Mouse (Mus musculus) embryonic facial prominence, embryonic 12.5 days (tissue): ENCODE measurements around the gene Clstn2. TPM values are rescaled to one million over a fixed set of nuclear protein-coding genes. Genes with fewer than 3 reads are reported as not detected.

Experiments
- ATAC-seq: fragments of 200-750 bp; cut with Nextera tagmentation; 2 replicates; pipeline ENCODE4 v1.8.0; 2017; ENCODE audit not compliant: insufficient number of reproducible peaks, insufficient read depth, low FRiP score, low TSS enrichment
- H3K27ac ChIP-seq: fragments of 300-500 bp; sonication (generic); 2 replicates; pipeline ENCODE4 v1.5.1; 2016; ENCODE audit warnings: mild to moderate bottlenecking
- H3K27me3 ChIP-seq: fragments of 300-500 bp; sonication (generic); 2 replicates; pipeline ENCODE4 v1.6.1; 2016; ENCODE audit warnings: mild to moderate bottlenecking, moderate library complexity
- H3K36me3 ChIP-seq: fragments of 300-500 bp; sonication (generic); 2 replicates; pipeline ENCODE4 v1.6.1; 2016; ENCODE audit warnings: mild to moderate bottlenecking
- H3K4me1 ChIP-seq: fragments of 300-500 bp; sonication (generic); 2 replicates; pipeline ENCODE4 v1.6.1; 2016
- H3K4me2 ChIP-seq: fragments of 300-500 bp; sonication (generic); replicated peaks from 2 replicates; pipeline ENCODE4 v1.6.1; 2016; ENCODE audit warnings: mild to moderate bottlenecking, moderate library complexity
- H3K4me3 ChIP-seq: fragments of 300-500 bp; sonication (generic); 2 replicates; pipeline ENCODE4 v1.5.1; 2016; ENCODE audit warnings: mild to moderate bottlenecking
- H3K9ac ChIP-seq: fragments of 300-500 bp; sonication (generic); 2 replicates; pipeline ENCODE4 v1.6.1; 2016; ENCODE audit warnings: mild to moderate bottlenecking, moderate library complexity
- H3K9me3 ChIP-seq: fragments of 300-500 bp; sonication (generic); 2 replicates; pipeline ENCODE4 v1.6.1; 2016; ENCODE audit warnings: mild to moderate bottlenecking, moderate library complexity
- WGBS: fragments of 180-500 bp; shearing (Covaris S2); methylation state at CpG from one replicate; pipeline ENCODE4 v1.1.7; 2016; 5-methylcytosine and 5-hydroxymethylcytosine counted together
- polyA plus RNA-seq: library from polyadenylated mRNA; unstranded; fragments of >200 nt; fragmentation: Nextera tagmentation; extraction: Ambion mirVana; gene quantifications from 2 replicates; pipeline ENCODE4 v1.2.1, GENCODE M21; 2016

Clstn2 gene
- polyA plus RNA-seq, 1 experiment from 2014 or later, result 3.5 TPM

GRCm38 (mm10) chr9:97817116-97817515, 215.9 kb downstream of the Clstn2 start:
- ATAC-seq, result no peak
- no peak overlapping the region for H3K4me3 ChIP-seq
- WGBS, result 69% methylated on average over 4 of the region's 4 CpGs
- H3K4me1 ChIP-seq, result no peaks in the 10 kb centered on the region
- no peaks in the 10 kb centered on the region for H3K36me3 ChIP-seq
- no peak overlapping the region for H3K4me2 ChIP-seq
- H3K9me3 ChIP-seq, result no peaks in the 10 kb centered on the region
- H3K27me3 ChIP-seq, result no peaks in the 10 kb centered on the region
- H3K9ac ChIP-seq, result no peak overlapping the region
- no peak overlapping the region for H3K27ac ChIP-seq

- H3K4me2 ChIP-seq, result no peak overlapping the region
- no peak overlapping the region for H3K4me3 ChIP-seq
- no peak for ATAC-seq
- H3K36me3 ChIP-seq, result no peaks in the 10 kb centered on the region
- no peaks in the 10 kb centered on the region for H3K9me3 ChIP-seq
- H3K27ac ChIP-seq, result no peak overlapping the region
- no peak overlapping the region for H3K9ac ChIP-seq
- WGBS, result 79% methylated on average over 3 of the region's 3 CpGs
- H3K27me3 ChIP-seq, result no peaks in the 10 kb centered on the region
- no peaks in the 10 kb centered on the region for H3K4me1 ChIP-seq
Observed at GRCm38 (mm10) chr9:97816143-97816805, 216.7 kb downstream of the Clstn2 start.

- Histone ChIP-seq H3K36me3 (no peaks in the 10 kb centered on the region), H3K27me3 (no peaks in the 10 kb centered on the region), H3K9me3 (no peaks in the 10 kb centered on the region), H3K4me1 (no peaks in the 10 kb centered on the region), H3K4me3 (no peak overlapping the region), H3K4me2 (no peak overlapping the region), H3K27ac (no peak overlapping the region), H3K9ac (no peak overlapping the region)
- WGBS, result 74% methylated on average over 3 of the region's 3 CpGs
- ATAC-seq, result no peak
Observed at GRCm38 (mm10) chr9:97813157-97813556, 219.8 kb downstream of the Clstn2 start.

GRCm38 (mm10) chr9:97807031-97807430, 225.9 kb downstream of the Clstn2 start:
- WGBS, result 82% methylated on average over 5 of the region's 5 CpGs
- Histone ChIP-seq H3K9ac (no peak overlapping the region), H3K4me3 (no peak overlapping the region), H3K27me3 (no peaks in the 10 kb centered on the region), H3K36me3 (no peaks in the 10 kb centered on the region), H3K9me3 (no peaks in the 10 kb centered on the region), H3K27ac (no peak overlapping the region), H3K4me2 (no peak overlapping the region), H3K4me1 (no peaks in the 10 kb centered on the region)
- ATAC-seq, result no peak

GRCm38 (mm10) chr9:97793661-97794060, 239.3 kb downstream of the Clstn2 start:
- no peak for ATAC-seq
- WGBS, result 70% methylated on average over 8 of the region's 8 CpGs
- H3K9me3 ChIP-seq, result no peaks in the 10 kb centered on the region

GRCm38 (mm10) chr9:97788151-97788670, 244.8 kb downstream of the Clstn2 start:
- Histone ChIP-seq H3K9ac (no peak overlapping the region), H3K4me1 (0 out of 2 replicates have a peak, but pooled peaks cover 6% of the 10 kb centered on the region), H3K4me3 (no peak overlapping the region), H3K36me3 (no peaks in the 10 kb centered on the region), H3K27ac (no peak overlapping the region), H3K4me2 (no peak overlapping the region), H3K9me3 (no peaks in the 10 kb centered on the region), H3K27me3 (no peaks in the 10 kb centered on the region)
- no peak for ATAC-seq
- WGBS, result 77% methylated on average over 5 of the region's 5 CpGs

More at GRCm38 (mm10) chr9:97793661-97794060, 239.3 kb downstream of the Clstn2 start:
- Histone ChIP-seq H3K27ac (no peak overlapping the region), H3K9ac (no peak overlapping the region), H3K4me3 (no peak overlapping the region), H3K27me3 (no peaks in the 10 kb centered on the region), H3K4me2 (no peak overlapping the region), H3K4me1 (0 out of 2 replicates have a peak, but pooled peaks cover 6% of the 10 kb centered on the region), H3K36me3 (no peaks in the 10 kb centered on the region)

GRCm38 (mm10) chr9:97780032-97780616, 252.9 kb downstream of the Clstn2 start:
- Histone ChIP-seq H3K36me3 (no peaks in the 10 kb centered on the region), H3K27me3 (no peaks in the 10 kb centered on the region), H3K9ac (no peak overlapping the region), H3K4me1 (no peaks in the 10 kb centered on the region), H3K27ac (no peak overlapping the region), H3K4me2 (no peak overlapping the region), H3K9me3 (no peaks in the 10 kb centered on the region), H3K4me3 (no peak overlapping the region)
- 78% methylated on average over 5 of the region's 5 CpGs for WGBS
- ATAC-seq, result no peak

- no peak overlapping the region for H3K4me2 ChIP-seq
- no peak for ATAC-seq
- no peaks in the 10 kb centered on the region for H3K4me1 ChIP-seq
Observed at GRCm38 (mm10) chr9:97775770-97776169, 257.2 kb downstream of the Clstn2 start.

GRCm38 (mm10) chr9:97774991-97775390, 258.0 kb downstream of the Clstn2 start:
- no peaks in the 10 kb centered on the region for H3K4me1 ChIP-seq
- no peak overlapping the region for H3K4me3 ChIP-seq
- H3K27me3 ChIP-seq, result no peaks in the 10 kb centered on the region
- 88% methylated on average over 1 of the region's 1 CpGs for WGBS
- H3K9ac ChIP-seq, result no peak overlapping the region
- H3K4me2 ChIP-seq, result no peak overlapping the region
- no peaks in the 10 kb centered on the region for H3K9me3 ChIP-seq
- no peak overlapping the region for H3K27ac ChIP-seq
- no peaks in the 10 kb centered on the region for H3K36me3 ChIP-seq
- no peak for ATAC-seq

More at GRCm38 (mm10) chr9:97775770-97776169, 257.2 kb downstream of the Clstn2 start:
- Histone ChIP-seq H3K4me3 (no peak overlapping the region), H3K36me3 (no peaks in the 10 kb centered on the region), H3K27ac (no peak overlapping the region), H3K9me3 (no peaks in the 10 kb centered on the region), H3K9ac (no peak overlapping the region), H3K27me3 (no peaks in the 10 kb centered on the region)
- WGBS, result 79% methylated on average over 1 of the region's 1 CpGs

GRCm38 (mm10) chr9:97773911-97774310, 259.1 kb downstream of the Clstn2 start:
- H3K9ac ChIP-seq, result no peak overlapping the region
- 88% methylated on average over 3 of the region's 3 CpGs for WGBS

GRCm38 (mm10) chr9:97772431-97772830, 260.6 kb downstream of the Clstn2 start:
- H3K27me3 ChIP-seq, result 0 out of 2 replicates have a peak, but pooled peaks cover 5% of the 10 kb centered on the region
- H3K4me3 ChIP-seq, result no peak overlapping the region
- no peak overlapping the region for H3K9ac ChIP-seq
- no peaks in the 10 kb centered on the region for H3K36me3 ChIP-seq
- H3K4me1 ChIP-seq, result no peaks in the 10 kb centered on the region
- H3K4me2 ChIP-seq, result no peak overlapping the region
- no peak overlapping the region for H3K27ac ChIP-seq
- no peak for ATAC-seq
- H3K9me3 ChIP-seq, result no peaks in the 10 kb centered on the region
- WGBS, result 57% methylated on average over 3 of the region's 3 CpGs

More at GRCm38 (mm10) chr9:97773911-97774310, 259.1 kb downstream of the Clstn2 start:
- Histone ChIP-seq H3K4me1 (no peaks in the 10 kb centered on the region), H3K27ac (no peak overlapping the region), H3K4me2 (no peak overlapping the region), H3K4me3 (no peak overlapping the region), H3K9me3 (no peaks in the 10 kb centered on the region), H3K36me3 (no peaks in the 10 kb centered on the region), H3K27me3 (0 out of 2 replicates have a peak, but pooled peaks cover 5% of the 10 kb centered on the region)
- ATAC-seq, result no peak

- ATAC-seq, result no peak
- Histone ChIP-seq H3K9me3 (no peaks in the 10 kb centered on the region), H3K36me3 (no peaks in the 10 kb centered on the region), H3K27me3 (0 out of 2 replicates have a peak, but pooled peaks cover 5% of the 10 kb centered on the region), H3K4me3 (no peak overlapping the region), H3K9ac (no peak overlapping the region), H3K27ac (no peak overlapping the region), H3K4me1 (no peaks in the 10 kb centered on the region), H3K4me2 (no peak overlapping the region)
- 76% methylated on average over 5 of the region's 5 CpGs for WGBS
Observed at GRCm38 (mm10) chr9:97769331-97769730, 263.6 kb downstream of the Clstn2 start.
